Mouse (Mus musculus) kidney, embryonic 14.5 days (tissue): ENCODE results near the gene Txnrd3. TPM values are rescaled to one million over a fixed set of nuclear protein-coding genes. Genes with fewer than 3 reads are reported as not detected.
A peak's percentile ranks its signal among the peaks of the same experiment; 100 is the strongest.

ENCODE experiments used
- ATAC-seq: fragments of 200-750 bp; cut with Nextera tagmentation; 2 replicates; pipeline ENCODE4 v1.8.0; 2017; ENCODE audit warnings: moderate number of reproducible peaks, mild to moderate bottlenecking, moderate TSS enrichment, moderate library complexity; ENCODE audit not compliant: low FRiP score, low TSS enrichment
- H3K27ac ChIP-seq: fragments of 300-500 bp; sonication (generic); 2 replicates; pipeline ENCODE4 v1.5.1; 2014; ENCODE audit warnings: low read depth, mild to moderate bottlenecking, low read length, moderate library complexity, mixed read lengths
- H3K27me3 ChIP-seq: fragments of 300-500 bp; sonication (generic); 2 replicates; pipeline ENCODE4 v1.6.1; 2014; ENCODE audit warnings: mild to moderate bottlenecking, low read length; ENCODE audit not compliant: control insufficient read depth, insufficient read depth
- H3K36me3 ChIP-seq: fragments of 300-500 bp; sonication (generic); 2 replicates; pipeline ENCODE4 v1.6.1; 2014; ENCODE audit warnings: low read length, mixed read lengths; ENCODE audit not compliant: control insufficient read depth, insufficient read depth
- H3K4me1 ChIP-seq: fragments of 300-500 bp; sonication (generic); 2 replicates; pipeline ENCODE4 v1.6.1; 2014; ENCODE audit warnings: low read length, mixed read lengths; ENCODE audit not compliant: control insufficient read depth, insufficient read depth
- H3K4me2 ChIP-seq: fragments of 300-500 bp; sonication (generic); replicated peaks from 2 replicates; pipeline ENCODE4 v1.6.1; 2014; ENCODE audit warnings: low read depth, mild to moderate bottlenecking, low read length
- H3K4me3 ChIP-seq: fragments of 300-500 bp; sonication (generic); 2 replicates; pipeline ENCODE4 v1.5.1; 2014; ENCODE audit warnings: mild to moderate bottlenecking, low read length
- H3K9ac ChIP-seq: fragments of 300-500 bp; sonication (generic); 2 replicates; pipeline ENCODE4 v1.6.1; 2014; ENCODE audit warnings: low read depth, mild to moderate bottlenecking, low read length, moderate library complexity
- H3K9me3 ChIP-seq: fragments of 300-500 bp; sonication (generic); 2 replicates; pipeline ENCODE4 v1.6.1; 2016; ENCODE audit warnings: low read length; ENCODE audit not compliant: control insufficient read depth
- WGBS: fragments of 180-500 bp; shearing (Covaris S2); extraction: QIAGEN DNeasy Blood & Tissue Kit; methylation state at CpG from one replicate; pipeline ENCODE4 v1.1.7; 2014; 5-methylcytosine and 5-hydroxymethylcytosine counted together
- polyA plus RNA-seq: library from polyadenylated mRNA; unstranded; fragments of >200 nt; fragmentation: Nextera tagmentation; extraction: Ambion mirVana; gene quantifications from 2 replicates; pipeline ENCODE4 v1.2.1, GENCODE M21; 2014

The Txnrd3 gene
- polyA plus RNA-seq = 16.0 and 21.0 TPM in 2 replicates

DNA sequence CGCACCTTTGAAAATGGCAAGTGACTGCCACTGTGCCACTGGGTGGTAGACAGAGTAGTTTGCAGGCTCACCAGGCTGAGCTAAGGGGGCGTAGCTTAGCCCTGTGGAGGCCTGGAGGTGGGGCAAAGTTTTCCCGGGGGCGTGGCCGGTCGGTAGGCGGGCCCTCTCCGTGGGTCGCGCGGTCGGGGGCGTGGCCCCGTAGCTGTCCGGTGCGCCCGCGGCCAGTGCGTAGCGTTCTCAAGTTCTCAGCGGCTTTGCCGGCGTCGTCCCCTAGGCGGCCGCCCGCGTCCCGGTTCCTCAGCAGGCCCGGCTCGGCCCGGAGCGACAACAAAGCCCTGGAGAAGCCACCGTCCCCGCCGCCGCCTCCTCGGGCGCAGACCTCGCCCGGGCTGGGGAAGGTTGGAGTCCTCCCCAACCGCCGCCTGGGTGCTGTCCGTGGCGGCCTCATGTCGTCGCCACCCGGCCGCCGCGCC, at the start of gene Txnrd3:
Gene Txnrd3, plus strand, starts transcription at position 191 of the 473 bp plus-strand sequence.
- Histone ChIP-seq H3K27me3 (no peaks in the 10 kb centered on the region), H3K9me3 (no peaks in the 10 kb centered on the region), H3K4me2 (peak within 1 kb of the TSS; percentile 85), H3K27ac (peak within 1 kb of the TSS; percentile 93), H3K9ac (peak within 1 kb of the TSS; percentile 68), H3K4me1 (peaks cover 6% of the 10 kb centered on the region; the same call in 1 of the 2 replicates), H3K36me3 (no peaks in the 10 kb centered on the region), H3K4me3 (peak within 1 kb of the TSS; percentile 60)
- peak; percentile 91 for ATAC-seq
- WGBS = under 1% methylated on average over 42 of the region's 51 CpGs

DNA sequence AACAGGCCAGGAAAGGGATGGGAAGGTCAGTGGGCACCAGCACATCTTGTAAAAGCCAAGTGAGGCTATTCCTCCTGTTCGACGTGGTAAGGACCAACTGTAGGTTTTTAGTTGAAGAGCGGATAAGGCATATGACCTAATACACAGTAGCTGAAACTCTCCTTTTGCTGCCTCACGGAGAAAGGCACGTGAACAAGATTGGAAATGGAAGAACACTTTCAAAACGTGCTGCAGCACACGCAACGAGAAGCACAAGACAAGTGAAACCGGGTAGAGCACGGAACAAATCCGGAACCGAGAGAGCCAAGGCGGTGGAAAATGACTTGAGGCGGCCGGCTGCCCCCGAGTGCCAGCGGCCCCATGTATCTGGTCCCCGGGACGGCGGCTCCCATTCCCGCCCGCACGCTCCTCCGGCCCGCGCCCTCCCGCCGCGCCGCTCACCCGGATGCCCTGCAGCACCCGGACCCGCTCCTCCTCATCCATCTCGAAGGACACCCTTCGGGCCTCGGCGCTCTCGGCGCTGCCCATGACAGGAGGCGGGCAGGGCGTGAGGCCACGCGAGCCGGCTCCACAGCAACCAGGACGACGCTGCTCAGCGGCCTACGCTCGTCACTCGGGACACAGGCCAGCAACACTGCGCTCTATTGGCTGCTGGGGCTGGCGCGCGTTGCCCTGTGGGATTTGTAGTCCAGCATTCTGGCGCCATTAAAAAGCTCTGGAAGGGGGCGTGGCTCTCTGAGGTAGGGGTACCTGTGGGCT, 48.6 kb upstream of the Txnrd3 start, which contains the start of gene Chchd6:
Gene Chchd6, minus strand, starts transcription at position 635 of the 759 bp plus-strand sequence.
- 0 out of 2 replicates have a peak, but pooled peaks cover 3% of the 10 kb centered on the region for H3K4me1 ChIP-seq

DNA sequence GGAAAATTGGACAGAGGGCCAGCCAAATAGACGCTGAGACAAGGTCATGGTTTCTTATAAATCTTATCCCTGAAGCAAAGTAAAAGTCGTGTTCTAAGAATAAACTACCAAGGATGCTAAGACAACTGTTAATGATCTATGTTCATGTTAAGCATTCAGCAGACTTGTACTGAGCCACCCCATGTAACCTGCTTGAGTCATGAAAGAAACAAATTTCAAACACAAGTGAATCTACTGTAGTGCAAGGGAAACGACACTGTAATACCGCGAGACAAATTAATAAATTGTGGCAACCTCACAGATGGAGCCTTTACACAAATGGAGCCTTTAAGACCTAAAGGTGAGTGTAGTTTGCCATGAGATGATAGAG, 48.0 kb upstream of the Txnrd3 start:
- ATAC-seq = peak; percentile 40; the same call in 1 of the 2 replicates
- Histone ChIP-seq H3K27ac (no peak overlapping the region), H3K9me3 (0 out of 2 replicates have a peak, but pooled peaks cover 6% of the 10 kb centered on the region), H3K4me3 (peak overlapping the region; percentile 77; the same call in 1 of the 2 replicates), H3K36me3 (no peaks in the 10 kb centered on the region), H3K4me2 (peak overlapping the region; percentile 65; the same call in 1 of the 2 replicates), H3K27me3 (no peaks in the 10 kb centered on the region), H3K9ac (no peak overlapping the region), H3K4me1 (0 out of 2 replicates have a peak, but pooled peaks cover 3% of the 10 kb centered on the region)
- WGBS = 28% methylated on average over 5 of the region's 5 CpGs

More for the DNA sequence above, 48.6 kb upstream of the Txnrd3 start, which contains the start of gene Chchd6:
- Histone ChIP-seq H3K36me3 (no peaks in the 10 kb centered on the region), H3K4me3 (peak within 1 kb of the TSS; percentile 77), H3K9ac (peak within 1 kb of the TSS; percentile 66), H3K27me3 (no peaks in the 10 kb centered on the region), H3K4me2 (peak within 1 kb of the TSS; percentile 65), H3K27ac (no peak within 1 kb of the TSS), H3K9me3 (0 out of 2 replicates have a peak, but pooled peaks cover 5% of the 10 kb centered on the region)
- WGBS = under 1% methylated on average over 55 of the region's 56 CpGs
- peak; percentile 100 for ATAC-seq

DNA sequence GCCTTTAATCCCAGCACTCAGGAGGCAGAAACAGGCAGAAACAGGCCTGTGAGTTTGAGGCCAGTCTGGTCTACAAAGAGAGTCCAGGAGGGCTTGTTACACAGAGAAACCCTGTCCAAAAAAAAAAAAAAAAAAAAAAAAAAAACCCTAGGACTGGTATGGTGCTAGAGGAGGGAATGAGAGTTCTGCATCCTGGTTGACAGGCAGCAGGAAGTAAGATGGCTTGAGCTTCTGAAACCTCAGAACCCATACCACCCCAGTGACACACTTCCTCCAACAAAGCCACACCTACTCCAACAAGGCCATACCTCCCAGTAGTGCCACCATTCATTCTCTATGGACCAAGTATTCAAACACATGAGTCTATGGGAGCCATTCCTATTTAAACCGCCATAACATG, 47.3 kb upstream of the Txnrd3 start:
- no peak for ATAC-seq
- WGBS = 89% methylated on average over 1 of the region's 1 CpGs
- no peak overlapping the region for H3K4me3 ChIP-seq
- 0 out of 2 replicates have a peak, but pooled peaks cover 3% of the 10 kb centered on the region for H3K4me1 ChIP-seq
- H3K27ac ChIP-seq = no peak overlapping the region
- no peak overlapping the region for H3K9ac ChIP-seq
- no peaks in the 10 kb centered on the region for H3K36me3 ChIP-seq
- 0 out of 2 replicates have a peak, but pooled peaks cover 6% of the 10 kb centered on the region for H3K9me3 ChIP-seq
- H3K27me3 ChIP-seq = no peaks in the 10 kb centered on the region
- H3K4me2 ChIP-seq = no peak overlapping the region

DNA sequence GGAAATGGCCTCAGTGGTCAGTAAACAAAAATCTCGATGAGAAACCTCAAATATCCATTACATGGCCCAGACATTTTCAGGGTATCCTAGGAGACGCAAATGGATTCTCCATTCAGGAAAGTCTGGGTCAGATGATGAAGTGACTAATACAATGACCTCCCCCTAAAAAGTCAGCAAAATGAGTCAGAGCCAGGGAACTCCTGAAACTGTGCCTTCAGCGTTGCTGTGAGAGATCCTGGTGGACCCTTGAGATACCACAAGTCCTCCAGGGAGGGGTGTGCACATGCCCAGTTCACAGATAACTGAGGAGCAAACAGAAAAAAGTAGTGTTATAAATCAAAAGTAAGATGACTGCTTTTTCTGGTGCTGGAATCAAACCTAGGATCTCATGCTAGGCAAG, 37.7 kb upstream of the Txnrd3 start:
- H3K9ac ChIP-seq = no peak overlapping the region
- H3K4me3 ChIP-seq = no peak overlapping the region
- 64% methylated on average over 3 of the region's 3 CpGs for WGBS
- no peak overlapping the region for H3K4me2 ChIP-seq
- no peak overlapping the region for H3K27ac ChIP-seq
- no peaks in the 10 kb centered on the region for H3K36me3 ChIP-seq
- no peaks in the 10 kb centered on the region for H3K4me1 ChIP-seq
- H3K9me3 ChIP-seq = no peaks in the 10 kb centered on the region
- no peak for ATAC-seq
- H3K27me3 ChIP-seq = no peaks in the 10 kb centered on the region

DNA sequence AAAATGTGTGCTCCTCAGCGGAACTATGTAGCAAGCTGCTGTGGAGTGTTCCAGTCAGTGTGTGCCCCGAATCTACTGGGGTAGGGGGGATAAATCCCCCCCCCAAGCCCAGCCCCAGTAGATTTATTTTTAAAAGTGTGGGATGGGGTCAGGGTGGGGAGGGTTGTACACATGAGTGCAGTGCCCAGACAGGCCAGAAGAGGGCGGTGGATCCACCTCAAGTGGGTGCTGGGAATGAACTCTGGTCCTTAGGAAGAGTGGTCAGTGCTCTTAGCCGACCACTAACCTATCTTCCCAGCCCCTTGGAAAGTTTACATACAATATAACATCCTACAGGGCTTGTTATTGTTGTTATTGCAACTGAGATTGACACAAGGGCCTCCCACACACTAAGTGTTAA, 35.8 kb upstream of the Txnrd3 start:
- no peaks in the 10 kb centered on the region for H3K27me3 ChIP-seq
- no peak overlapping the region for H3K9ac ChIP-seq
- H3K4me1 ChIP-seq = no peaks in the 10 kb centered on the region
- no peaks in the 10 kb centered on the region for H3K9me3 ChIP-seq
- WGBS = 42% methylated on average over 4 of the region's 4 CpGs
- no peak overlapping the region for H3K27ac ChIP-seq
- no peak overlapping the region for H3K4me3 ChIP-seq
- no peak overlapping the region for H3K4me2 ChIP-seq
- ATAC-seq = no peak
- no peaks in the 10 kb centered on the region for H3K36me3 ChIP-seq

DNA sequence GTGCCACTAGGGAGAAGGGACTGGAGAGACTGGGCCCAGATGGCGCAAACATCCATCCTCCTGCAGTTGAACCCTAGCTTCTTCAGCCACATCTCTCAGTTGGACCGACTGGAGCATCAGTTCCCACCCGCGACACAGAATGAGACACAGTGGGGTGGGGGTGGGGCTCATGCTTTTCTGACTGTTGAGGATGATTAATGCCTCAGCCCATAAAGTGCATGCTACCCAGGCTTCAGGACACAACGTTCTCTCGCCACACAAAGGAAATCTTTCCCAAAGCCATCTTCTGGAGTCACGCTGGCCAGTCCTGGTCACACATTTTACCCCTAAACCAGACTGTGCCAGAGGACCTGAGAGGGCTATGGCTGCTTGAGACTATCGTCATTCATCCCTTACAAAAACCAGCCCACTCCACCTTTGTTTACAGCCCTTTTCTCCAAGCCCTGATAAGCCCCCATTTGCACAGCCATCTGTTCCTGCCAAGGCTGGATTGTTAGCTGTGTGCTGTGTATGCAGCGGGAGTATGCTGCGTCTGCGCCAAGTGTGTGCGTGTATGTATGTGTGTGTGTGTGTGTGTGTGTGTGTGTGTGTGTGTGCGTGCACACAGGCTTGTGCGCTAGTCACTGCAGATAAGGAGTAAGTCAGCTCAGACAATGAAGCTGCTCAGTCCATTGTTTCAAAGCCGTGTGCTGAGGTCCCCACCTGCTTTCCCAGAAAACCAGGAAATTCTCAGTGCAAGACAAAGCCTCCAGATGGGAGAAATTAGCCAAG, 30.3 kb upstream of the Txnrd3 start:
- H3K4me3 ChIP-seq = no peak overlapping the region
- no peak overlapping the region for H3K9ac ChIP-seq
- no peaks in the 10 kb centered on the region for H3K36me3 ChIP-seq
- no peak overlapping the region for H3K4me2 ChIP-seq
- WGBS = 58% methylated on average over 15 of the region's 15 CpGs
- no peak overlapping the region for H3K27ac ChIP-seq
- ATAC-seq = peak; percentile 49; the same call in 1 of the 2 replicates
- peaks cover 5% of the 10 kb centered on the region; the same call in 1 of the 2 replicates for H3K4me1 ChIP-seq
- no peaks in the 10 kb centered on the region for H3K27me3 ChIP-seq
- H3K9me3 ChIP-seq = no peaks in the 10 kb centered on the region

DNA sequence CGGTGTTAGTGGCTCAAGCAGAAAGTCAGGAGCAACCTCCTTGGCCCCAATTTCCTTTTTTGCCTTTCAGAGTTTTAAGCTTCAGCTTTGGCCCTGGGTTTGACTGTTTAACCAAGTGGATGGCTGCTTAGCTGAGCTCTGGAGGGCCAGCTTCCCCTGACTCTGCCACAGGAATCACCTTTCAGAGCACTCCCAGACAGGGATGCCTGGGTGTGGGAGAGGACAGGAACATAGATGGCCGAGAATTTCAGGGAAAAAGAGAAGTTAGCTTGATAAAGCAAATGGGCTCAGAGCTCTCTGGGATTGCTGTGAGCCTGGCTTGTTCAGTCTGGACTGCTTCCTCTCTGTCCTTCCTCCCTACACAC, 29.7 kb upstream of the Txnrd3 start:
- Histone ChIP-seq H3K4me1 (peaks cover 5% of the 10 kb centered on the region; the same call in 1 of the 2 replicates), H3K9ac (no peak overlapping the region), H3K36me3 (no peaks in the 10 kb centered on the region), H3K4me3 (no peak overlapping the region), H3K27ac (no peak overlapping the region), H3K4me2 (no peak overlapping the region), H3K9me3 (no peaks in the 10 kb centered on the region), H3K27me3 (no peaks in the 10 kb centered on the region)
- no peak for ATAC-seq
- 31% methylated on average over 2 of the region's 2 CpGs for whole genome bisulfite sequencing
